Mouse (Mus musculus): ENCODE measurements around the gene Vps8. TPM values are rescaled to one million over a fixed set of nuclear protein-coding genes. Genes with fewer than 3 reads are reported as not detected.

The Vps8 gene
- polyA plus RNA-seq, 1 experiment from 2014 or later: 41.1 TPM

DNA sequence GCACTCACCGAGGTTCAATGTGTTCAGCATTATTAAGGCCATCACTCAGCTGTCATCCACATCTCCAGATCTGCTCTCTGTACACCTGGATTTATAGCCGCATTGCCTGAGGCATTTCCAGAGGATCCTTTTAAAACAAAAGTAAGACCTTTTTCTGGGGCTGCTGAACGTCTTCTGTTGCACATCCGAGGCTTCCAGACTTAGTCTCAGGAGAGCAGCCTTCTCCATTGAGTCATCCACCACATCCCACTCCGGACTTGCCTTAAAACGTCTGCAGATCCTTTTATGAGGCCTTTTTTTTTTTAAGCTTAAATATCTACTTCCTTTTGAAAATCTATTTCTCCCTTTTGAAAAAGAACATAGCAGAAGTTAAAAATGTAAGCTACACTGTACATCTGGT lies 172.6 kb downstream of the Vps8 start:
- no peak for ATAC-seq (ENCODE audit: low FRiP score, low TSS enrichment)
- no peaks in the 10 kb centered on the region for H3K27me3 ChIP-seq (ENCODE audit: control insufficient read depth, insufficient read depth, low read length)
- no peak for DNase-seq
- no peaks in the 10 kb centered on the region for H3K9me3 ChIP-seq (ENCODE audit: control insufficient read depth, low read length)
- no peak overlapping the region for H3K9ac ChIP-seq (replicated peaks; ENCODE audit: low read length)
- 0 out of 2 replicates have a peak, but pooled peaks cover 5% of the 10 kb centered on the region for H3K36me3 ChIP-seq (ENCODE audit: control insufficient read depth, insufficient read depth, low read length)
- no peak overlapping the region for H3K27ac ChIP-seq (replicated peaks; ENCODE audit: low read depth, low read length)
- no peak overlapping the region for H3K4me3 ChIP-seq (replicated peaks; ENCODE audit: low read depth, low read length)
- H3K4me2 ChIP-seq (ENCODE audit: low read length): no peak overlapping the region
- WGBS: 80% methylated on average over 6 of the region's 6 CpGs
- H3K4me1 ChIP-seq (ENCODE audit: control insufficient read depth, insufficient read depth, low read length): no peaks in the 10 kb centered on the region

- no peak overlapping the region for H3K4me2 ChIP-seq (ENCODE audit: low read length)
- H3K27ac ChIP-seq (replicated peaks; ENCODE audit: low read depth, low read length): no peak overlapping the region
- 91% methylated on average over 6 of the region's 6 CpGs for WGBS
- H3K9me3 ChIP-seq (ENCODE audit: control insufficient read depth, low read length): no peaks in the 10 kb centered on the region
- no peak overlapping the region for H3K9ac ChIP-seq (replicated peaks; ENCODE audit: low read length)
- H3K4me1 ChIP-seq (ENCODE audit: control insufficient read depth, insufficient read depth, low read length): 0 out of 2 replicates have a peak, but pooled peaks cover 11% of the 10 kb centered on the region
- H3K36me3 ChIP-seq (ENCODE audit: control insufficient read depth, insufficient read depth, low read length): no peaks in the 10 kb centered on the region
- no peak for ATAC-seq (ENCODE audit: low FRiP score, low TSS enrichment)
- no peak for DNase-seq
- H3K4me3 ChIP-seq (replicated peaks; ENCODE audit: low read depth, low read length): no peak overlapping the region
- H3K27me3 ChIP-seq (ENCODE audit: control insufficient read depth, insufficient read depth, low read length): no peaks in the 10 kb centered on the region
Measured at GRCm38 (mm10) chr16:21604354-21604753, 181.4 kb downstream of the Vps8 start.

DNA sequence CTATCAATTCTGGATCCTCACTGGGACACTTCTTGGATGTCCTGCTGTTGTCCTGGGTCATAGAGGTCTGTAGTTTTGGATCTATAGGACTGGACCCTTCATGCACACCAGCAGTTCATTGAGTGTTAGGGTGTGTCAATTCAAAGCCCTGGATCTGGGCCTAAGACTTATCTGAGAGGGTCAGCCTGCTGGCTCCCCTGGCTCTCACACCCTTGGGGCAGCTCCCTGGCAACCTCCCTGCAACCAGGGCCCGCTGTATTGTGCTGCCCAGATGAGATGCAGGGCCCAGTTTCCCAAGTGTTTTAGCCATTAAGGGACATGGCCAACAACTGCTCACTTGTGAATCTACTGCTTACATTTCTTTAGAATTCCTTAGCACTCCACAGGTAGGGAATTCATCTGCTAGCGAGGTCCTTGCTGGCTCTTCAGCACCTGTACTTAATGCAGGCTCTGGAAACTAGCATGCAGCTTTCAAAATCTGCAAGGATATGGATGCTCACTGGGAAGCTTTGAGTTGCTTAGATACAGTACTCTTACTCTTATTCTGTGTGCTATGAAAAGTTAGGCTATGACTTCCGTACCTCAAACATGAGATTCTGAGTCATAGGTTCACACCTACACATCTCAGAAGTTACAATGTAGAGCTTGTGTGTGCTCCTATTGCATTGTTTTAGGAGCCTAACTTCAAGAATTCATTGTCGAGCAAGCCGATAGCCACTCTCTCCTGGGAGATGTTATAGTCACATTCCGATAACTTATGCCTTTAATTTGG lies 183.5 kb downstream of the Vps8 start:
- 92% methylated on average over 6 of the region's 6 CpGs for WGBS

DNA sequence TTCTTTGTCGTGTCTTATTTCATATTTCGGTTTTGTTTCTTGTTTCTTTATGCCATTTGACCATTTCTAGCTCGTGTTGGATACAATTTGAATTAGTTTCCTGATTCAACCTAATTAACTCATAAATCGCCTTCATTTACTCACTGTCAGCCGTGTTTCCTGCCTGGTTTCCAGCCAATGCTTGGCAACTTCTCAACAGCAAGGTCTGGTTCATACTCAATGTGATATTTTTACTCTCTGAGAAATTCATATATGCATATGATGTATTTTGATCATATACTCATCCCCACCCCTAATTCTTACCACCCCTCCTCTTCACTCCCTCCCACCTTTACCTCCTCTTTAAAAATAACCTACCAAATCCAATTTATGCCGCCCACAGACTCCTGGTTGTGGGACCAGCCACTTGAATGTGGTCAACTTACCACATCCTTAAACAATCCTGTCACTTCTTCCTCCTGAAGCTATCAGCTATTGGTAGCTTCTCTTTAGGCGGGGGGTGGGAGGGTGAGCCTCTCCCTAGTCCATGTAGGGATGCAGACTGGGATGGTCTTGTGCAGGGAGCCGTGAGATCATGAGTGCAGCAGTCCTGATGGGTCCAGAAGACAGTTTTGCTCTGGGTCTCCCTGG lies 184.2 kb downstream of the Vps8 start:
- Histone ChIP-seq H3K4me3 (replicated peaks; ENCODE audit: low read depth, low read length) (no peak overlapping the region), H3K27me3 (ENCODE audit: control insufficient read depth, insufficient read depth, low read length) (no peaks in the 10 kb centered on the region), H3K4me1 (ENCODE audit: control insufficient read depth, insufficient read depth, low read length) (0 out of 2 replicates have a peak, but pooled peaks cover 11% of the 10 kb centered on the region), H3K27ac (replicated peaks; ENCODE audit: low read depth, low read length) (no peak overlapping the region), H3K9me3 (ENCODE audit: control insufficient read depth, low read length) (no peaks in the 10 kb centered on the region), H3K36me3 (ENCODE audit: control insufficient read depth, insufficient read depth, low read length) (no peaks in the 10 kb centered on the region), H3K4me2 (ENCODE audit: low read length) (no peak overlapping the region), H3K9ac (replicated peaks; ENCODE audit: low read length) (no peak overlapping the region)
- ATAC-seq (ENCODE audit: low FRiP score, low TSS enrichment): no peak
- 84% methylated on average over 8 of the region's 8 CpGs for WGBS
- DNase-seq: no peak

More for the DNA sequence above, 183.5 kb downstream of the Vps8 start:
- no peak overlapping the region for H3K4me3 ChIP-seq (replicated peaks; ENCODE audit: low read depth, low read length)
- H3K9ac ChIP-seq (replicated peaks; ENCODE audit: low read length): no peak overlapping the region
- H3K27ac ChIP-seq (replicated peaks; ENCODE audit: low read depth, low read length): no peak overlapping the region
- ATAC-seq (ENCODE audit: low FRiP score, low TSS enrichment) (no peak), DNase-seq (no peak)
- H3K4me2 ChIP-seq (ENCODE audit: low read length): no peak overlapping the region
- no peaks in the 10 kb centered on the region for H3K27me3 ChIP-seq (ENCODE audit: control insufficient read depth, insufficient read depth, low read length)
- no peaks in the 10 kb centered on the region for H3K36me3 ChIP-seq (ENCODE audit: control insufficient read depth, insufficient read depth, low read length)
- H3K9me3 ChIP-seq (ENCODE audit: control insufficient read depth, low read length): no peaks in the 10 kb centered on the region
- H3K4me1 ChIP-seq (ENCODE audit: control insufficient read depth, insufficient read depth, low read length): 0 out of 2 replicates have a peak, but pooled peaks cover 11% of the 10 kb centered on the region

DNA sequence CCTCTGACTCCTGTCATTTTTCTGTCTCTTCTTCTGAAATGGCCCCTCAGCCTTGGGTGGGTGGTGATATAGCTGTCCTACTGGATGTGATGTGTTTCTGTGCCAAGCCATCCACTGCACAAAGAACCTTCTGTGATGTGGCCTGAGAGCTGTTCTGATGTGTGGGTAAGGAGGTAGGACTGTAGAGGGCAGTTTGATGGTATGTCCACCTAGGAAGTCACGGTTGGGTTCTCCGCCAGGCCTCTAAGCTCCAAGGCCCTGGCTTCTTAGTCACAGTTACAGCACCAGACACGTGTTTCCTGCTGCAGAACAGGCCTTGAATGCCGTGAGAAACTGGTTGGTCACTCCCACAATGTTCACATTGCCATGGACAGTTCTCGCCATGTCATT lies 184.7 kb downstream of the Vps8 start:
- Histone ChIP-seq H3K9me3 (ENCODE audit: control insufficient read depth, low read length) (no peaks in the 10 kb centered on the region), H3K4me1 (ENCODE audit: control insufficient read depth, insufficient read depth, low read length) (0 out of 2 replicates have a peak, but pooled peaks cover 11% of the 10 kb centered on the region), H3K27me3 (ENCODE audit: control insufficient read depth, insufficient read depth, low read length) (no peaks in the 10 kb centered on the region), H3K4me2 (ENCODE audit: low read length) (no peak overlapping the region), H3K4me3 (replicated peaks; ENCODE audit: low read depth, low read length) (no peak overlapping the region), H3K36me3 (ENCODE audit: control insufficient read depth, insufficient read depth, low read length) (no peaks in the 10 kb centered on the region), H3K9ac (replicated peaks; ENCODE audit: low read length) (no peak overlapping the region), H3K27ac (replicated peaks; ENCODE audit: low read depth, low read length) (0 out of 2 replicates have a peak overlapping the region, but pooled peaks have one; percentile 8)
- DNase-seq: no peak
- WGBS: 86% methylated on average over 5 of the region's 5 CpGs
- no peak for ATAC-seq (ENCODE audit: low FRiP score, low TSS enrichment)

DNA sequence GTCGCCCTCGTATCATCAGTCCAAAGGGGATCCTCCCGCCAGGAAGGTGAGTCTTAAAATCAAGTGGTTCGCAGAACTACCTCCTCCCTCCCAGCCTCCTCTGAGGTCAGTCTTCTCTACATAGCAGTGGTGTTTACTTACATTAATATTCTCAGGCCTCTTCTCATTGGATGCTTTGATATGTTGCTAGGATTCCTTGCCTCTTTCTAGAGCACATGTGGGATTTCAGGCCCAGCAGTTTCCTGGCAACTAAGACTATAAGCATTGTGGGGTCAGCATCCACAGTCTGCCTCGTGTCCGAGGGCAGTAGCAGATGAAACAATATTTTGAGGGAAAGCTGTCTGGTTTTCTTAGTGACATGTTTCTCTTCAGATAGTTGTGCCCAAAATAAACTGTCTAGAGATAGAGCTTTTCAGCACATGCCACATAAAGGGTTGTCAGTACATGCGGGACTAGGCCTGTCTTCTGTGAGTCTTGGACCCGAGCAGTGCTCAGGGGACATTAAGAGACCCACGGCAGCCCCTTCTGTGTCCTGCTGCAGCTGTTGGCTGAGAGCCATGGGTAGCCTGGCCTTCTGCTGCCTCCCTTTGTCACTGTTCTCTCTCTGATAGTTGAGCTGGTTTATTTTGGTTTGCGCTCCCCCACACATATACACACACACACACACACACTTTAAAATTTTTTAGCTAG lies 185.4 kb downstream of the Vps8 start:
- H3K36me3 ChIP-seq (ENCODE audit: control insufficient read depth, insufficient read depth, low read length): no peaks in the 10 kb centered on the region
- ATAC-seq (ENCODE audit: low FRiP score, low TSS enrichment) (no peak), DNase-seq (peak; percentile 54)
- 60% methylated on average over 10 of the region's 10 CpGs for WGBS
- 0 out of 2 replicates have a peak, but pooled peaks cover 11% of the 10 kb centered on the region for H3K4me1 ChIP-seq (ENCODE audit: control insufficient read depth, insufficient read depth, low read length)
- H3K27ac ChIP-seq (replicated peaks; ENCODE audit: low read depth, low read length): peak overlapping the region; percentile 57
- H3K4me3 ChIP-seq (replicated peaks; ENCODE audit: low read depth, low read length): no peak overlapping the region
- H3K9ac ChIP-seq (replicated peaks; ENCODE audit: low read length): no peak overlapping the region
- no peak overlapping the region for H3K4me2 ChIP-seq (ENCODE audit: low read length)
- no peaks in the 10 kb centered on the region for H3K9me3 ChIP-seq (ENCODE audit: control insufficient read depth, low read length)
- H3K27me3 ChIP-seq (ENCODE audit: control insufficient read depth, insufficient read depth, low read length): no peaks in the 10 kb centered on the region

GRCm38 (mm10) chr16:21610473-21610872 lies 187.6 kb downstream of the Vps8 start:
- H3K9ac ChIP-seq (replicated peaks; ENCODE audit: low read length): no peak overlapping the region
- no peaks in the 10 kb centered on the region for H3K27me3 ChIP-seq (ENCODE audit: control insufficient read depth, insufficient read depth, low read length)
- ATAC-seq (ENCODE audit: low FRiP score, low TSS enrichment): no peak
- no peaks in the 10 kb centered on the region for H3K9me3 ChIP-seq (ENCODE audit: control insufficient read depth, low read length)
- 92% methylated on average over 4 of the region's 4 CpGs for WGBS
- no peak for DNase-seq
- H3K27ac ChIP-seq (replicated peaks; ENCODE audit: low read depth, low read length): no peak overlapping the region
- H3K36me3 ChIP-seq (ENCODE audit: control insufficient read depth, insufficient read depth, low read length): no peaks in the 10 kb centered on the region
- H3K4me2 ChIP-seq (ENCODE audit: low read length): no peak overlapping the region
- 0 out of 2 replicates have a peak, but pooled peaks cover 11% of the 10 kb centered on the region for H3K4me1 ChIP-seq (ENCODE audit: control insufficient read depth, insufficient read depth, low read length)
- H3K4me3 ChIP-seq (replicated peaks; ENCODE audit: low read depth, low read length): no peak overlapping the region

GRCm38 (mm10) chr16:21615802-21616201 lies 192.9 kb downstream of the Vps8 start:
- peak; percentile 64 for DNase-seq
- Histone ChIP-seq H3K27ac (replicated peaks; ENCODE audit: low read depth, low read length) (no peak overlapping the region), H3K4me2 (ENCODE audit: low read length) (no peak overlapping the region), H3K4me1 (ENCODE audit: control insufficient read depth, insufficient read depth, low read length) (peaks cover 12% of the 10 kb centered on the region; the same call in 1 of the 2 replicates), H3K4me3 (replicated peaks; ENCODE audit: low read depth, low read length) (no peak overlapping the region), H3K27me3 (ENCODE audit: control insufficient read depth, insufficient read depth, low read length) (no peaks in the 10 kb centered on the region), H3K9me3 (ENCODE audit: control insufficient read depth, low read length) (no peaks in the 10 kb centered on the region), H3K36me3 (ENCODE audit: control insufficient read depth, insufficient read depth, low read length) (no peaks in the 10 kb centered on the region), H3K9ac (replicated peaks; ENCODE audit: low read length) (no peak overlapping the region)
- 53% methylated on average over 7 of the region's 7 CpGs for WGBS
- ATAC-seq (ENCODE audit: low FRiP score, low TSS enrichment): no peak
